Mouse (Mus musculus) erythroid progenitor cell, adult 5-6 weeks (primary cell): Measurements from ENCODE around the gene Pnpla2. TPM values are rescaled to one million over a fixed set of nuclear protein-coding genes. Genes with fewer than 3 reads are reported as not detected.
"Not testable (repeated sequence)": the region's sequence is repeated elsewhere in the genome, so short reads cannot be mapped to it uniquely, and the experiment has no call there.

ENCODE experiments used
- ATAC-seq: replicated peaks from 2 replicates; pipeline ENCODE4 v1.8.0; 2016; ENCODE audit warnings: moderate number of reproducible peaks, mild to moderate bottlenecking, moderate TSS enrichment, inconsistent platforms; ENCODE audit not compliant: poor library complexity, low FRiP score, severe bottlenecking
- total RNA-seq, 2 experiments: library from RNA; stranded (forward) in 1 of 2; stranded (reverse) in 1 of 2; fragments of 150-400 nt in 1 of 2; fragments of 186-747, 209-891 nt in 1 of 2; gene quantifications; 2 replicates each; pipeline versions ENCODE4 v1.2.3 to v1.2.4; 2015 to 2017; ENCODE audit warnings: low replicate concordance in 2 of 2

The Pnpla2 gene
- total RNA-seq (2015; ENCODE audit: low replicate concordance): 14.7 and 19.8 TPM in 2 replicates
- 4.2 and 8.3 TPM in 2 replicates for total RNA-seq (2017; ENCODE audit: low replicate concordance)

GRCm38 (mm10) chr7:141454967-141455551 lies at the start of gene Pnpla2:
TSS of gene Pnpla2 (plus strand) at chr7:141455198.
- ATAC-seq: peak; percentile 87

GRCm38 (mm10) chr7:141405466-141405865 lies 49.5 kb upstream of the Pnpla2 start:
- ATAC-seq: no peak

- not testable (repeated sequence) for ATAC-seq
Measured at GRCm38 (mm10) chr7:141407670-141408069, 47.3 kb upstream of the Pnpla2 start.

DNA sequence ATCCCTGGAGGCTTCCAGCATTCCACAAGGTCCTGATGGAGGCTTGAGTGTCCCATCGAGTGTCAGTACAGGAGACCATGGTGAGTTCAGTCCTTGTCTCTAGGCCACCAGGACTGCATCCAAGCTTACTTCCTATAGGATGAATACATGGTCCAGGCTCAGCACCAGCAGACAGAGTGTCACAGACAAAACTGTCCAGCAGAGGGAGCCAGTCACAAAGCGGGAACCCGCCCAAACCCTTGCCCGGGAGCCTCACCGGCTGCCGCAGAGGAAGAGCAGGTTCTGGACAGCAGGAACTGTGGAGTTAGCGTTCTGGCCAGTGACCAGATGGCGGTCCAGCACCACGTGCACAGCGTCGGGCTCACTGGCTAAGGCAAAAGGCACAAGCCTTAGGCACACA lies 46.2 kb upstream of the Pnpla2 start:
- ATAC-seq: peak; percentile 85

DNA sequence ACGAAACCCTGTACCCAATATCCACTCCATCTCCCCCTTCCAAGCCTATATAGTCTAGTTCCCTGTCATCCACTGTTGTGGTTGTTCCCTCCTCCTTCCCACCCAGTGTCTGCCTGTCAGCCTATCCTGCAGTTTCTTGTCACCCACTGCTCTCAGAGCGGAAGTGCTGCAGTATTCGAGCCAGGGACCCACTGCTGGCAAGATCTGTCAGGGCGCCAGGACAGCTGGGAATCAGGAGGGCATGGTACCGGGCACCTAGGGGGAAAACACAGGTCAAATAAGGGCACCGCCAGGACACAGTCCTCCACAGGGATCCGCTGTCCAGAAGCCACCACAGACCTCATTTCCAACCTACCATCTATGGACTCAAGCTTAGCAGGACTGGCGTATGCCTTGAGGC lies 44.4 kb upstream of the Pnpla2 start:
- no peak for ATAC-seq

GRCm38 (mm10) chr7:141411667-141412066 lies 43.3 kb upstream of the Pnpla2 start:
- no peak for ATAC-seq

DNA sequence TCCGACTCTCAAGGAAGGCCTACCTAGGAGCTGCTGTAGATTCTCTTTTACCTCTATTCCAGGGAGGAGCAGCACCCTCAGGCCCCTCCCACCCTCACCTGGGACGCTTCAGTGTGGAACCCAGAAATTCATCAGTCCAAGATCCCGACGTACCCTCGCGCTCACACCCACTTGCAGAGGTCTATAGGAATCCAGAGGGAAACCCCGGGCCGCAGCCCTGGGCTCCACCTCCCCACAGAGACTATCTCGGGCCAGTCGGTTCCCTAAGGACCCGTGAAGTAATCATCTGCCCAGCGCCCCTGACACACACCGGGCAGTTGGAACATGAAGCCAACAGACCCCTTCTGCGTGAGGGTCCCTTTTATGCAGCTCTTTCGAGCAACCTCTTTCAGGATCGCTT lies 41.7 kb upstream of the Pnpla2 start:
- peak; percentile 20 for ATAC-seq

DNA sequence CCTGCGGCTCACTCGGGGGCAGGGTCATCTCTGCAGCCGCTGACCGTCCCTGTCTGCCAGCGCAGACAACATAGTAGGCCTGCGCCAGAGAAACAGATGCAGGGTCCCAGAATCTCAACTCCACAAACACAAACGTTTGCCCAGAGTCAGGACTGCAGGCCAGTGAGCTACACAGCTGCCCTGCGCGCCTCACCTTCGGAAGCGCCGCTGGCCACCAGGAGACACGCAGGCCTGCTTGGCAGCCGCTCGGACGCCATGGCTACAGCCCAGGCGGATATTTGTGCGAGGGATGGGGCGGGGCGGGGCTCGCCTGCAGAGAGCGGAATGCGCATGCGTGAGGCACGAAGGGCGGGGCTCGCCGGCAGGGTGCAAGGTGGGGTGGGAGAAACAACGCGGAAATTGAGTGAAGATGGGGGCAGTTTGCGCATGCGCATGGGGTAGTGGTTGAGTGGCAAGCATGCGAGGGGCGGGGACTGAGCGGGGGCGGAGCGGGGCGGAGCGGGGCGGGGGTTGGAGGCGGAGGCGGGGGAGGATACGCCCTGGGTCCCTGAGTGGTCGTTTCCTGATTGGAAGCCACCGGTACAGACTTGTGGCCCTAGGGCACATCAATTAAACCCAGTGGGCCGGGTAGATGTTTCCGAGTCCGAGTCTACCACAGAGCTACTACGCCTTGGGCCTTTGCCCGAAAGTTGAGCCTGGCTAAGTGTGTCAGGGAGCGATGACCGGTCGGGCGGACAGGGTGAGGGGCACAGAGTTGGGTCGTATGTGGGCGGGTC lies 41.0 kb upstream of the Pnpla2 start, which contains the start of gene Gatd1:
Gatd1 (minus strand) TSS at position 328 of the 776 bp plus-strand sequence.
- peak; percentile 85 for ATAC-seq

DNA sequence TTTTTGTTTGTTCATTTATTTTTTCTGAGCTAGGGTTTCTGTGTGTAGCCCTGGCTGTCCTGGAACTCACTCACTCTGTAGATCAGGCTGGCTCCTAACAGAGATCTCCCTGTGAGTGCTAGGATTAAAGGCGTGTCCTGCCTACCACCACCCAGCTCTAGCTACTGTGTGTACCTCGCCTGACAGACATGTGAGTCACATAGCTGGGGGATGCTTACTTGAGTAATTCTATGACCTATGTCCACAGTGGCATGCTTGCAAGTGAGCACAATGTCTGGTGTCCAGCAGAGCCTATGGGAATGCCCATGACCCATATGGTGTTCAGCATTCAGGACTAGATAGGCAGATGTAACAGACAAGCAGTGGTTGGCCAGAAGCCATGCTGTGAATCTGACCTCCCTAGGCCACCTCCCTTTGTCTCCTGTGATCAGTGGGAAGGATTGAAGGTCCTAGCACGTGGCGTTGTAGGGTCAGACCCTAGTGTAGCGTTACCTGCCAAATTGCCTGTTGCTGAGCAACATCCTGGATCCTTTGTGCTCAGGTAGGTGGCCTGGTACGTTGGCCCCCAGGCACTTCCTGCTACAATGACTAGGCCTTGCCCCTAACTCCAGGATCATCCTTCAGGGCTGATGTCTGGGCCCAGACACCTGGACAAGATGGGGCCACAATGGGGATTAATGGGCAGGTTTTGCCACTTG lies 38.7 kb upstream of the Pnpla2 start:
- ATAC-seq: no peak

DNA sequence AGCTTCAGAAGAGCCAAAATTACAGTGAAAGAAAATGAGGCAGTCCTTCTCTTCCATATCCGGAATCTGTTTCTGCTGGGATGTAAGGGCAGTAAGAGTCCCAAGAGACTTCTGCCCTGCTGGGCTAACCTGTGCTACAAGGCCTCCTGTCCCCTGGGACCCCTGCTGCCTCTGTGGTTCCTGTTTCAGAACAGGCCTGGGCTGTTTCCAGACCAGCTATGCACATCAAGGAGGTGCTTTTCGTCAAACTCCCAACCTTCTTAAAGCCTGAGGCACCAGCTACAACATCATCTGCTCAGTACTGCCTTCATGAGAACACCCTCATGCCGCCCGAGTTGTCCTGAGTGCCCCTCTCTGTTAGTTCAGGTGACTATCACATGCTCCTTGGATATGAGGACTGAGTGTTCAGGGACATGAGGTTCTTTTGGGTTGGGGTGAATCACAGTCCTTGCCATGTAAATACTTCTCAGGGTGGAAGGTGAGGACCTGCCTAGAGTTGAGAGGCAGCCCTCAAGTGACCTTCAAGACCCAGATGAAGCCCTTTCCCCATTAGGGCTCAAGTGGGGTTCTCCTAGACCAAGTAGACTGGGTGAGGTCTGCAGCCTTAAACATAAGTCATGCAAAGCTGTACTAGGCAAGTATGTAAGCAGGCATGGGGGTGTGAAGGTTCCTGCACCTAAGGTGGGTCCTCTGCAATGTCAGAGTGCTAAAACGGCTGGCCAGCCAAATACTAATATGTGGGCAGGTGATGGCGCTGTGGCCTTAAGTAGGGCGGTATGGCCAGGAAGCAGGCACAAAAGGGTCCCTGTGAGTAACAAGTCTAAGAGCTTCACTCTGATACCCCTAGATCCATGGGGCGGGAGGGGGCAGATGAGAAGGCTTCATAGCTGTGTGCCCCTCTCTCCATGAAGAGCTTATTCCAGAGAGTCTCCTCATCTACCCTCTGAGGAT lies 37.0 kb upstream of the Pnpla2 start:
- no peak for ATAC-seq

GRCm38 (mm10) chr7:141418970-141419369 lies 36.0 kb upstream of the Pnpla2 start:
- ATAC-seq: no peak

DNA sequence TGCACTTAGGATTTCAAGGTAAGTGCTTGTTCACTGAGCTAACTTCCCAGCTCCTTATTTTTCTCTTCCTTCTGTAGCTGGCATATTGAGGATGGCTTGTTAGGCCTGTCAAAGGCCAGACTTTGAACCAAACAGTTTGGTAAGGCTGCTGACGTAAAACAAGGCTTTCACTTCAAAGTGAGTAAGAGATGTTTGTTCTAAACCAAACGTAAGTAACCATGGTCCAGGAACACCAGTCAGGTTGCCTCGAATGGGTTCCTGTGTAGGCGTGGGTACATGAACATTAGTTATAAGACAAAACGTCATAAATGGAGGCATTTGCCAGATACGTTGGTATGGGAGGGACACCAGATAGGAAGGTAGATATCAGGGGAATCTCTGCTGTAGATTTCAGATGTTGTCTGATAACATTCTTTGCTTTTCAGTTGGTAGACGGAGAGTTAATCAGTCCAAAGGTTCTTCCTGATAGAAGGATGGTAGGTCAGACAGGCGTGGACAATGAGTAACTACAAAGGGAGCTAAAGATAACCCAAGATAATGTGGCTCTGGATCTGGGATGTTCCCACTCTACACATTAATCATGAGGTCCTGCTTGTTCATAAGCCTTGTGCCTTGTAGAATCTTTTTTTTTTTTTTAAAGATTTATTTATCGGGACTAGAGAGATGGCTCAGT lies 34.8 kb upstream of the Pnpla2 start:
- no peak for ATAC-seq

GRCm38 (mm10) chr7:141423811-141424210 lies 31.2 kb upstream of the Pnpla2 start:
- no peak for ATAC-seq

- ATAC-seq: no peak
Measured at GRCm38 (mm10) chr7:141426948-141427730, 27.9 kb upstream of the Pnpla2 start.

DNA sequence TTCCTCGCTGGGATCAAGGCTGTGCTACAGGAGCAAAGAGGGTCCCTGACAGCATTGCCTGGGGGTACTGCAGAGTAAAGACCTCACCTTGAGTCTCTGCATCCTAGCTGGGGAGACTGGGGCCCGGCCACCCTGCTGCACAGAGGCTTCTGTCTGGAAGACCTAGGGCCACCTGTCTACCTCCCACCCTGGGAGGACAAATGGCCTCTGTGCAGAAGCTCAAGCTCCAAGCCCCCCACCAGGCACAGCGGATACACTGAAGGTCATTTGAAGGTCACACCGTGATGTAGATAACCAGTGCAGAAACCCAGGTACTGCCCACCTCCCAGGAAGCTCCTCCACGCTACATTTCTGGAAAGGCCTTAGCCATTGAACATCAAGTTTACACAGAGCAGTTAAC lies 26.3 kb upstream of the Pnpla2 start:
- ATAC-seq: no peak

DNA sequence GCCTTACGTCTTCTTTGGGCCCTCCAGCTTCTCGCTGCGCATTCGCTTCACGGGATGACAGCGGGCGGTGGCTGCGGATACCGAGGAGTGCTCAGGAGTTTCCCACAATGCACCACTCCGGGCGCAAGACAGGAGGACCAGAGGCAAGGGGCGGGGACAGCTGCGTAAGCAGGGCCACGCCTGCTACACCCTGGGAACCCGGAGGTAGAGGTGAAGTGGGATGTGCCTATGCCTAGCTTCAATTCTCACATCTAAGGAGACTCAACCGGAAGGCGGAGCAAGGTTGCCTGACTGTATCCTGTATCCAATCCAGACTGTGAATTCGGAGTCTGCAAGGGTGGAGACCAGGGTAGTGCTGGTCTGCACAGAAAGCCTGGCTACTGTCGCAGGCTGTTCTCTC lies 25.7 kb upstream of the Pnpla2 start, which contains the start of gene Cend1:
Cend1 (minus strand) TSS at position 182 of the 400 bp plus-strand sequence.
- no peak for ATAC-seq

DNA sequence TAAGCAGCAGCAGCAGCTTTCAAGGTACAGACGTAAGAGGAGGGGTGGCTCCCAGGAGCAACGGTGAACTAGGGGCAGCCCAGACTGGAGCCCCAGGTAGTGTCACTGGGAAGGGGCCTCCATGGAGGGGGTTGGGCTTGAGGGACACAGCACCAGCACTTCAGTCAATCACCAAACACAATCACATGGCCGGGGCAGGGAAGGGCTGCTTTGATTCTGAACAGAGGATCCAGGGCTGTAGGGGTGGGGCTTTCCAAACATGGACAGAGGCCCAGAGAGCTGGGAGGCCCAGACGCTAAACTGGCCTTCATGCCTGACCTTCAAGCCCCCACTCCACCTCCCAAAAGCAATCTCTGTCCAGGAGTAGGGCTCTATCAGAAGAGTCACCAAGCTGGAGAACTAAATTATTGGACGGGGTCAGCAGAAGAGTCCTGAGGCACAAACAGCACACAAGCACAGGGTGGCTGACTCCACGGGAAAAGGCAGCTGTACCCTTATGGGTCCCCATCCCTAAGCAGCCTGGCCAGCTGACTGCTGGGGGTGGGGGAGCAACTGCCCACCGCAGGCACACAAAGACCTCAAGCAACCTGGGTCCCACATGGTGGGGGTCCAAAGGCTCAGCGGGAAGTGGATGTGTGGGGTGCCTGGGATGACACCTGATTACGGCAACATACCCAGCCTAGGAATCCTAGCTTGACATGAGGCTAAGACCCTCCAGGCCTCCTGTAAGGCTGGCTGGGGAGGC lies 25.0 kb upstream of the Pnpla2 start:
- no peak for ATAC-seq
